Comparison of ENCODE assay signal across 21 mouse cellular contexts in genomic region chrX:52199836-52200235, GRCm38 (mm10). TPM values are rescaled to one million over a fixed set of nuclear protein-coding genes. Genes with fewer than 3 reads are reported as not detected.
A peak's percentile ranks its signal among the peaks of the same experiment; 100 is the strongest.
DNase-seq lines count a peak whose midpoint lies in the region; ATAC-seq and TF ChIP-seq lines count a peak whose summit lies in the region.
"Had no signal": no experiment of that assay in that cellular context is flagged by ENCODE, and none has a peak within 500 bp of the region (broad histone marks: within the 10 kb centered on the region; RNA-seq: fewer than 3 reads in every experiment).

No protein-coding gene starts in this region.

- TF ChIP-seq CTCF in lung, embryonic 14.5 days (IDR thresholded peaks at IDR 0.05; ENCODE audit: low read depth), result no peak

- H3K9ac ChIP-seq in heart, embryonic 15.5 days, result no peak overlapping the region
- no peak overlapping the region for H3K9ac ChIP-seq in lung, embryonic 14.5 days
- H3K9ac ChIP-seq: forebrain, embryonic 12.5 days; liver, embryonic 12.5 days had no signal

- H3K27ac ChIP-seq in heart, embryonic 15.5 days, result no peak overlapping the region
- no peak overlapping the region for H3K27ac ChIP-seq in lung, embryonic 14.5 days (ENCODE audit: low read depth)
- H3K27ac ChIP-seq: forebrain, embryonic 12.5 days; gastrocnemius, adult 2 months; liver, embryonic 12.5 days had no signal

- 26% methylated on average over 6 of the region's 6 CpGs for WGBS in heart, embryonic 15.5 days
- WGBS in lung, embryonic 14.5 days, result 27% methylated on average over 6 of the region's 6 CpGs

- H3K4me3 ChIP-seq in heart, embryonic 15.5 days, result no peak overlapping the region
- H3K4me3 ChIP-seq in lung, embryonic 14.5 days (ENCODE audit: low read depth, low read length), result no peak overlapping the region
- H3K4me3 ChIP-seq: forebrain, embryonic 12.5 days; gastrocnemius, adult 2 months; liver, embryonic 12.5 days; megakaryocyte, embryonic 14.5 days had no signal

- H3K4me2 ChIP-seq in heart, embryonic 15.5 days, result no peak overlapping the region
- no peak overlapping the region for H3K4me2 ChIP-seq in lung, embryonic 14.5 days
- H3K4me2 ChIP-seq: forebrain, embryonic 12.5 days; liver, embryonic 12.5 days had no signal

- H3K36me3 ChIP-seq in heart, embryonic 15.5 days, result no peaks in the 10 kb centered on the region
- no peaks in the 10 kb centered on the region for H3K36me3 ChIP-seq in lung, embryonic 14.5 days (ENCODE audit: insufficient read depth)
- H3K36me3 ChIP-seq: forebrain, embryonic 12.5 days; G1E; liver, embryonic 12.5 days had no signal

- ATAC-seq in heart, embryonic 15.5 days (replicated peaks; ENCODE audit: insufficient number of reproducible peaks, insufficient read depth, low FRiP score, low read depth), result 0 out of 2 replicates have a peak, but pooled peaks have one; percentile 47
- ATAC-seq in lung, embryonic 14.5 days (ENCODE audit: insufficient read depth), result 0 out of 2 replicates have a peak, but pooled peaks have one; percentile 38
- ATAC-seq: inflammation-experienced regulatory T-cells, adult 6 months; liver, embryonic 12.5 days; lung, postnatal 0 days had no signal

- no peaks in the 10 kb centered on the region for H3K4me1 ChIP-seq in heart, embryonic 15.5 days (replicated peaks)
- no peaks in the 10 kb centered on the region for H3K4me1 ChIP-seq in lung, embryonic 14.5 days (ENCODE audit: insufficient read depth)
- H3K4me1 ChIP-seq: liver, embryonic 12.5 days; megakaryocyte, embryonic 14.5 days had no signal

- no peak for DNase-seq in heart, postnatal 14 days
- DNase-seq in lung, embryonic 14.5 days, result peak; percentile 34
- no peak for DNase-seq in lung, postnatal 36 days
- DNase-seq in R1 (ENCODE audit: low read depth, low spot score), result peak; percentile 93
- DNase-seq in mesoderm, embryonic 11.5 days (ENCODE audit: low read depth, low spot score), result peak; percentile 23
- no peak for DNase-seq in cerebellum, adult 11-12 months
- DNase-seq in heart, postnatal 10 days, result no peak
- DNase-seq: adrenal gland, postnatal 10 days; B cell, adult 2 months; cerebellum, adult 8-10 months; gastrocnemius, adult 2 months; heart, adult 11 months; layer of hippocampus, adult 9-11 months; right cerebral cortex, postnatal 14 days had no signal

- no peaks in the 10 kb centered on the region for H3K9me3 ChIP-seq in heart, embryonic 15.5 days (replicated peaks)
- H3K9me3 ChIP-seq in lung, embryonic 14.5 days (ENCODE audit: low read depth, low read length), result no peaks in the 10 kb centered on the region
- H3K9me3 ChIP-seq: forebrain, embryonic 12.5 days; G1E; liver, embryonic 12.5 days; megakaryocyte, embryonic 14.5 days had no signal

- intact Hi-C loops in heart, postnatal 14 days (cut with DNase I), result no loop called here
- intact Hi-C loops in heart, postnatal 10 days (cut with DNase I), result no loop called here

- no peaks in the 10 kb centered on the region for H3K27me3 ChIP-seq in heart, embryonic 15.5 days
- no peaks in the 10 kb centered on the region for H3K27me3 ChIP-seq in lung, embryonic 14.5 days (ENCODE audit: insufficient read depth, low read length)

RNA-seq across cellular contexts. Expression of gene Gpc4, which starts 34.8 kb away (rescaled TPM):
- 46.2 and 46.5 TPM in 2 replicates for polyA plus RNA-seq in heart, embryonic 15.5 days (2015; fragmentation: Nextera tagmentation; extraction: Ambion mirVana)
- 10 to 100 TPM; 46.9 to 49.7 TPM for total RNA-seq in heart, postnatal 14 days (2021)
- polyA plus RNA-seq in lung, embryonic 14.5 days (2014; fragmentation: Nextera tagmentation; extraction: Ambion mirVana), result 36.2 and 36.6 TPM in 2 replicates
- 10 to 100 TPM; 51.6 to 55.4 TPM for total RNA-seq in heart, postnatal 10 days (2021)
- polyA plus RNA-seq: inflammation-experienced regulatory T-cells, adult 6 months had no signal

Comparison
In these comparisons a context has a peak if more than half of its experiments do, and no peak if none do; other contexts are left out.
1. DNase-seq: peak in lung, embryonic 14.5 days (single experiment), R1 (single experiment) and mesoderm, embryonic 11.5 days (single experiment); none in heart, postnatal 14 days (0 of 2), lung, postnatal 36 days (single experiment), cerebellum, adult 11-12 months (single experiment) and heart, postnatal 10 days (0 of 2).